Comparison of ENCODE assay signal across 28 mouse cellular contexts in the genomic region with DNA sequence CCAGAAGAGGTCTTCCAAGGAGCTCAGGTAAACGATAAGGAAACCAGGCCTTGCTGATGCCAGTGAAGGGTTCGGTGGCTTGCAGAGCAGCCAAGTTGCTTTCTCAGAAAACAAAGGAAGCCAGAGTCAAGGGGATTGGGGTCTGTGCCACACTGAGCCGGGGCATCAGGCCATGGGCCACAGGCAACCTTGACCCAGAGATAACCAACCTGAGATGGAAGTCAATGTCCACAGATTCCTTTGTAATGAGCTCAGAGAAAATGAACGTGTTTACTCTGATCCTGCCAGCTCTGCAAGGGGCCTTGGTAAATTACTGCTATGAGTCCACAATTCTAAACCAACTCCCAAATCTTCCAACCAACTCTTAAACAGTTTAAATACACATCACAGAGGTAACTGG. TPM values are rescaled to one million over a fixed set of nuclear protein-coding genes. Genes with fewer than 3 reads are reported as not detected.
DNase-seq lines count a peak whose midpoint lies in the region; ATAC-seq lines count a peak whose summit lies in the region.
"Had no signal": no experiment of that assay in that cellular context is flagged by ENCODE, and none has a peak within 500 bp of the region (broad histone marks: within the 10 kb centered on the region; RNA-seq: fewer than 3 reads in every experiment).

No protein-coding gene starts in this region.

- H3K9ac ChIP-seq in heart, embryonic 12.5 days, result no peak overlapping the region
- H3K9ac ChIP-seq: forebrain, postnatal 0 days; kidney, embryonic 15.5 days; limb, embryonic 13.5 days; liver, embryonic 14.5 days; lung, embryonic 14.5 days; midbrain, embryonic 13.5 days had no signal

- intact Hi-C loops in heart, postnatal 25 days (cut with DNase I), result loop anchor here (2.0 kb wide), 1 partner anchor 17 kb away; no protein-coding TSS in a partner anchor

- H3K4me3 ChIP-seq in heart, embryonic 12.5 days, result no peak overlapping the region
- H3K4me3 ChIP-seq in brown adipose tissue, adult 24 weeks (ENCODE audit: insufficient read depth, low read depth, low read length), result peak overlapping the region; percentile 12
- H3K4me3 ChIP-seq: embryonic facial prominence, embryonic 10.5 days; kidney, embryonic 15.5 days; limb, embryonic 13.5 days; midbrain, embryonic 13.5 days had no signal

- peak overlapping the region; percentile 33 for H3K4me2 ChIP-seq in heart, embryonic 12.5 days
- H3K4me2 ChIP-seq: kidney, embryonic 15.5 days; limb, embryonic 13.5 days; lung, embryonic 14.5 days; midbrain, embryonic 13.5 days had no signal

- peak; percentile 79 for DNase-seq in adrenal gland, adult 2 months
- no peak for DNase-seq in adrenal gland, postnatal 4 days (ENCODE audit: low spot score in 2 of 2)
- DNase-seq in heart, postnatal 25 days (ENCODE audit: low spot score), result no peak
- peak; percentile 39 for DNase-seq in adrenal gland, adult 8-10 months
- DNase-seq in testis, postnatal 14 days (ENCODE audit: low spot score), result no peak
- DNase-seq in thymus, adult 18-20 months, result no peak
- DNase-seq: cerebellum, adult 11-12 months; cerebellum, postnatal 10 days; forebrain, postnatal 0 days; gastrocnemius, postnatal 36 days; kidney, postnatal 36 days; lung, embryonic 14.5 days; retina, postnatal 1 day; right cerebral cortex, postnatal 25 days; spleen, adult 18-20 months; thymus, postnatal 25 days had no signal

- H3K27ac ChIP-seq in heart, embryonic 12.5 days (ENCODE audit: poor library complexity, severe bottlenecking), result no peak overlapping the region
- H3K27ac ChIP-seq in brown adipose tissue, adult 24 weeks (replicated peaks; ENCODE audit: low read depth, low read length), result no peak overlapping the region; the same call in 1 of the 2 replicates
- H3K27ac ChIP-seq: embryonic facial prominence, embryonic 10.5 days; kidney, embryonic 15.5 days; limb, embryonic 13.5 days; liver, embryonic 14.5 days; midbrain, embryonic 13.5 days had no signal

- no peaks in the 10 kb centered on the region for H3K27me3 ChIP-seq in heart, embryonic 12.5 days (replicated peaks)
- H3K27me3 ChIP-seq: kidney, embryonic 15.5 days; limb, embryonic 13.5 days; midbrain, embryonic 13.5 days had no signal

- H3K4me1 ChIP-seq in heart, embryonic 12.5 days (replicated peaks), result peaks cover 67% of the 10 kb centered on the region
- peaks cover 43% of the 10 kb centered on the region for H3K4me1 ChIP-seq in brown adipose tissue, adult 24 weeks (ENCODE audit: control insufficient read depth, insufficient read depth, insufficient read length, low read length)

- ATAC-seq in heart, embryonic 12.5 days (ENCODE audit: insufficient number of reproducible peaks, low FRiP score), result no peak
- ATAC-seq: forebrain, postnatal 0 days; intestine, postnatal 0 days; midbrain, embryonic 13.5 days had no signal

- H3K36me3 ChIP-seq in heart, embryonic 12.5 days, result peaks cover 9% of the 10 kb centered on the region; the same call in 1 of the 2 replicates
- H3K36me3 ChIP-seq: embryonic facial prominence, embryonic 10.5 days; kidney, embryonic 15.5 days; midbrain, embryonic 13.5 days had no signal

- 37% methylated on average over 4 of the region's 4 CpGs for WGBS in heart, embryonic 12.5 days

- H3K9me3 ChIP-seq in heart, embryonic 12.5 days (replicated peaks), result no peaks in the 10 kb centered on the region
- H3K9me3 ChIP-seq: embryonic facial prominence, embryonic 10.5 days; kidney, embryonic 15.5 days; limb, embryonic 13.5 days; midbrain, embryonic 13.5 days had no signal

RNA-seq across cellular contexts. Expression of a gene that starts 3.8 kb away (rescaled TPM):
- total RNA-seq in adrenal gland, adult 2 months (2021), result 100 to 1,000 TPM; 670 to 728 TPM
- 1,175 and 1,314 TPM in 2 replicates for polyA plus RNA-seq in adrenal gland, adult 2 months (2012; rRNA removed)
- total RNA-seq in adrenal gland, postnatal 4 days (2021), result 100 to 1,000 TPM; 338 to 365 TPM
- 327 and 336 TPM in 2 replicates for polyA plus RNA-seq in heart, embryonic 12.5 days (2016; fragmentation: Nextera tagmentation; extraction: Ambion mirVana)
- total RNA-seq in heart, postnatal 25 days (2021), result 100 to 1,000 TPM; 136 to 138 TPM
- total RNA-seq in adrenal gland, adult 8-10 months (2022), result 100 to 1,000 TPM; 433 to 500 (median 466) TPM
- 448 and 597 TPM in 2 replicates for polyA plus RNA-seq in brown adipose tissue, adult 24 weeks (2012; ENCODE audit: insufficient read depth, insufficient read length, missing spikeins)

RNA-seq across cellular contexts. Expression of a gene that starts 3.9 kb away (rescaled TPM):
- total RNA-seq in adrenal gland, adult 2 months (2021), result 1 to 10 TPM; 1.4 to 2.2 TPM
- 1.9 and 2.0 TPM in 2 replicates for polyA plus RNA-seq in adrenal gland, adult 2 months (2012; rRNA removed)
- total RNA-seq in adrenal gland, postnatal 4 days (2021), result 1 to 10 TPM; 2.8 to 3.5 TPM
- polyA plus RNA-seq in heart, embryonic 12.5 days (2016; fragmentation: Nextera tagmentation; extraction: Ambion mirVana), result 1.2 and 1.3 TPM in 2 replicates
- under 1 TPM in 1 of 2 experiments, not detected in 1; 0.31 TPM for total RNA-seq in heart, postnatal 25 days (2021)
- 1 to 10 TPM in 2 of 4 experiments, under 1 TPM in 2; 0.52 to 1.8 (median 0.86) TPM for total RNA-seq in adrenal gland, adult 8-10 months (2022)
- 2.1 and 3.8 TPM in 2 replicates for polyA plus RNA-seq in brown adipose tissue, adult 24 weeks (2012; ENCODE audit: insufficient read depth, insufficient read length, missing spikeins)
- total RNA-seq: forebrain, postnatal 0 days; left cerebral cortex, postnatal 25 days; monocyte, adult 5-6 weeks had no signal
- polyA plus RNA-seq: neural tube, embryonic 11.5 days had no signal

RNA-seq across cellular contexts. Expression of a gene that starts 49.8 kb away (rescaled TPM):
- under 1 TPM in 1 of 2 experiments, not detected in 1; 0.52 TPM for total RNA-seq in adrenal gland, adult 2 months (2021)
- 0.09 and 0.12 TPM in 2 replicates for polyA plus RNA-seq in adrenal gland, adult 2 months (2012; rRNA removed)
- total RNA-seq in adrenal gland, postnatal 4 days (2021), result under 1 TPM; 0.37 to 0.53 TPM
- polyA plus RNA-seq in heart, embryonic 12.5 days (2016; fragmentation: Nextera tagmentation; extraction: Ambion mirVana), result 0.30 and 0.31 TPM in 2 replicates
- not detected for total RNA-seq in heart, postnatal 25 days (2021)
- not detected for total RNA-seq in adrenal gland, adult 8-10 months (2022)
- not detected in 2 replicates for polyA plus RNA-seq in brown adipose tissue, adult 24 weeks (2012; ENCODE audit: insufficient read depth, insufficient read length, missing spikeins)
- total RNA-seq: gastrocnemius, postnatal 36 days; megakaryocyte, adult 5-6 weeks; monocyte, adult 5-6 weeks had no signal
- polyA plus RNA-seq: embryonic facial prominence, embryonic 10.5 days had no signal

Comparison
In these comparisons a context has a peak if more than half of its experiments do, and no peak if none do; other contexts are left out.
1. DNase-seq: peak in adrenal gland, adult 2 months (single experiment) and adrenal gland, adult 8-10 months (single experiment); none in adrenal gland, postnatal 4 days (0 of 2), heart, postnatal 25 days (single experiment), testis, postnatal 14 days (single experiment) and thymus, adult 18-20 months (0 of 2).